Mouse (Mus musculus) adrenal gland, postnatal 25 days (tissue): Measurements from ENCODE around the gene Slc38a10. TPM values are rescaled to one million over a fixed set of nuclear protein-coding genes. Genes with fewer than 3 reads are reported as not detected.
A peak's percentile ranks its signal among the peaks of the same experiment; 100 is the strongest.

Experiments used
- DNase-seq: peaks from one replicate; pipeline ENCODE4 v3.0.0; 2021; ENCODE audit warnings: mixed read lengths
- total RNA-seq: library from RNA; stranded (reverse); gene quantifications from 2 replicates; pipeline ENCODE4 v1.2.3, GENCODE M21; 2021

Gene Slc38a10
- total RNA-seq, 1 experiment from 2014 or later = 163 TPM

GRCm38 (mm10) chr11:120101036-120101435 is 50.1 kb downstream of the Slc38a10 start:
- DNase-seq = peak; percentile 43

- peak; percentile 94 for DNase-seq
Observed at GRCm38 (mm10) chr11:120098588-120099511, 52.3 kb downstream of the Slc38a10 start, which contains the start of the genes Tepsin and Ndufaf8. Gene Tepsin, minus strand, starts transcription at chr11:120098731. Gene Ndufaf8, plus strand, starts transcription at chr11:120098928.

GRCm38 (mm10) chr11:120092817-120093591 is 58.1 kb downstream of the Slc38a10 start:
- DNase-seq = peak; percentile 71

GRCm38 (mm10) chr11:120090661-120091060 is 60.5 kb downstream of the Slc38a10 start:
- DNase-seq = no peak

GRCm38 (mm10) chr11:120086702-120087152 is 64.4 kb downstream of the Slc38a10 start, which contains the start of gene Cep131:
Gene Cep131, minus strand, starts transcription at chr11:120086827.
- DNase-seq = peak; percentile 97

- peak; percentile 54 for DNase-seq
Observed at GRCm38 (mm10) chr11:120085891-120086627, 65.1 kb downstream of the Slc38a10 start.

- no peak for DNase-seq
Observed at GRCm38 (mm10) chr11:120080282-120080681, 70.9 kb downstream of the Slc38a10 start.

- peak; percentile 69 for DNase-seq
Observed at GRCm38 (mm10) chr11:120076191-120076590, 75.0 kb downstream of the Slc38a10 start.

GRCm38 (mm10) chr11:120072986-120073647 is 78.0 kb downstream of the Slc38a10 start:
- no peak for DNase-seq

- peak; percentile 55 for DNase-seq
Observed at GRCm38 (mm10) chr11:120071731-120072320, 79.3 kb downstream of the Slc38a10 start.

GRCm38 (mm10) chr11:120071065-120071464 is 80.1 kb downstream of the Slc38a10 start:
- DNase-seq = peak; percentile 32

- DNase-seq = peak; percentile 77
Observed at GRCm38 (mm10) chr11:120070286-120070930, 80.7 kb downstream of the Slc38a10 start.

GRCm38 (mm10) chr11:120069261-120069660 is 81.9 kb downstream of the Slc38a10 start:
- no peak for DNase-seq

GRCm38 (mm10) chr11:120067834-120068233 is 83.3 kb downstream of the Slc38a10 start:
- no peak for DNase-seq

- peak; percentile 72 for DNase-seq
Observed at GRCm38 (mm10) chr11:120065291-120065690, 85.9 kb downstream of the Slc38a10 start.

- no peak for DNase-seq
Observed at GRCm38 (mm10) chr11:120064668-120065040, 86.5 kb downstream of the Slc38a10 start.

GRCm38 (mm10) chr11:120064006-120064667 is 87.0 kb downstream of the Slc38a10 start:
- no peak for DNase-seq

- DNase-seq = no peak
Observed at GRCm38 (mm10) chr11:120063326-120063725, 87.8 kb downstream of the Slc38a10 start.

- DNase-seq = no peak
Observed at GRCm38 (mm10) chr11:120060634-120061033, 90.5 kb downstream of the Slc38a10 start.
